Mouse (Mus musculus): ENCODE measurements around the gene Hmga1b. TPM values are rescaled to one million over a fixed set of nuclear protein-coding genes. Genes with fewer than 3 reads are reported as not detected.
A peak's percentile ranks its signal among the peaks of the same experiment; 100 is the strongest.

The Hmga1b gene
- total RNA-seq, 1 experiment from 2014 or later = 10.3 TPM

DNA sequence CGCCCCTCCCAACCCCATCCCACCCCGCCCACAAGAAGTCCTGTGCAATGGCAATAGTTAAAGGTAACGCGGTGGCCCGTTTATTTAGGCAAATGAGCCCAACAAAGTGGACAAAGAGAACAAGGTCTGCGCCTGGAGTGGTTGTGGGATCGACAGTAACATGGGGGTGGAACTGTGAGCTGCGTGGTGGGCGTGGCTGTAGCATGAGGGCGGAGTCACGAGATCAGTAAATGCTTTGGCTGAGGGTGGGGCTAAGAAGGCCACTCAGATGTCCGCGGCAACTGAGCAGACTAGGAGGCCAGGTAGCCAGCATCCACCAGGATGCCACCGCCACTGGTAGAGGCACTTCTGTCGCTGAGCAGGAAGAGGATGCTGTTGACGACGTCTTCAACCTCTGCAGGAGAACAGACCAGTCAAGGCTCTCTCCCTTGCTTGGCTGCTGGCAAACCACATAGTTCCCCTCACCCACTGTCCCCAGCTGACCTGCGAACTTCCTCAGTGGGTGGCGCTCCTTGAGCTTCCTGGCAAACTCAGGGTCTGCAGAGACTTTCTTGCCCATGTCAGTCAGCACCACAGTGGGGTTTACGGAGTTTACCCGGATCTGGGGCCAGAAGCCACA lies 33.1 kb upstream of the Hmga1b start:
- peak; percentile 75 to 79 for ATAC-seq (replicated peaks in 1 of 2; ENCODE audit: insufficient read depth in 1 of 2, low FRiP score in 2 of 2, low TSS enrichment in 1 of 2, low read depth in 1 of 2, poor library complexity in 2 of 2, severe bottlenecking in 2 of 2)

DNA sequence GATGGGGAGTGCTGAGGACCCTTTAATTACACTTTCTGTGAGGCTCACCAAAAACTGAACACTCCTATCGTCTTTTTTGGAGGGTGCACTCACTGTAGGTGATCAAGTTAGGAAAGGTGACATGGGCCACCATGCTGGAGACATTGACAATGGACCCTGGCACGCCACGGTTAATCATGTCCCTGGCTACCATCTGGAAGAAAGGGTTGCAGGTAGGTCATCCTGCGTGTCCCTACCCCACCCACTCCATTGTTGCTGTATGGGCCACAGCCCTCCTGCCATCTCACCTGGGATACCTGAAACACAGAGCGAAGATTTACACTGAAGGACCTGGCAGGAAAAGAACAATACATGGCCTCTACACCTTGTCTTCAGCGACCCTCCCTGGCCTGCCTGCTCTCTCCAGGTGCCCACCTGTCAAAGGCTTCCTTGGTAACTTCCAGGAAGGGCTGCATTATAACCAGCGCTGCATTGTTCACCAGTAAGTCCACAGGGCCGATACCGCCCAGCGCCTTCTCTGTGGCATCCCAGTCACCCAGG lies 32.2 kb upstream of the Hmga1b start:
- ATAC-seq (replicated peaks in 1 of 2; ENCODE audit: insufficient read depth in 1 of 2, low FRiP score in 2 of 2, low TSS enrichment in 1 of 2, low read depth in 1 of 2, poor library complexity in 2 of 2, severe bottlenecking in 2 of 2) = no peak

DNA sequence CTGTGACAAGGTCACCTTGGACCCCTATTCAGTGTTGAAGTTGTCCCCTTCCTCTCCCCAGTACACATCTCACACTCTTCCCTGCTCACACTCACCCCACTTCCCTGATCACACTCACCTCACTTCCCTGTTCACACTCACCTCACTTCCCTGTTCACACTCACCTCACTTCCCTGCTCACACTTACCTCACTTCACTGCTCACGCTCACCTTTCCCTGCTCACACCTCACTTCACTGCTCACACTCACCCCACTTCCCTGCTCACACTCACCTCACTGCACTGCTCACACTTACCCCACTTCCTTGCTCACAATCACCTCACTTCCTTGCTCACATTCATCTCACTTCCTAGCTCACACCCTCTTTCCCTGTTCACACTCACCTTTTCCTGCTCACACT lies 31.2 kb upstream of the Hmga1b start:
- no peak for ATAC-seq (replicated peaks in 1 of 2; ENCODE audit: insufficient read depth in 1 of 2, low FRiP score in 2 of 2, low TSS enrichment in 1 of 2, low read depth in 1 of 2, poor library complexity in 2 of 2, severe bottlenecking in 2 of 2)

DNA sequence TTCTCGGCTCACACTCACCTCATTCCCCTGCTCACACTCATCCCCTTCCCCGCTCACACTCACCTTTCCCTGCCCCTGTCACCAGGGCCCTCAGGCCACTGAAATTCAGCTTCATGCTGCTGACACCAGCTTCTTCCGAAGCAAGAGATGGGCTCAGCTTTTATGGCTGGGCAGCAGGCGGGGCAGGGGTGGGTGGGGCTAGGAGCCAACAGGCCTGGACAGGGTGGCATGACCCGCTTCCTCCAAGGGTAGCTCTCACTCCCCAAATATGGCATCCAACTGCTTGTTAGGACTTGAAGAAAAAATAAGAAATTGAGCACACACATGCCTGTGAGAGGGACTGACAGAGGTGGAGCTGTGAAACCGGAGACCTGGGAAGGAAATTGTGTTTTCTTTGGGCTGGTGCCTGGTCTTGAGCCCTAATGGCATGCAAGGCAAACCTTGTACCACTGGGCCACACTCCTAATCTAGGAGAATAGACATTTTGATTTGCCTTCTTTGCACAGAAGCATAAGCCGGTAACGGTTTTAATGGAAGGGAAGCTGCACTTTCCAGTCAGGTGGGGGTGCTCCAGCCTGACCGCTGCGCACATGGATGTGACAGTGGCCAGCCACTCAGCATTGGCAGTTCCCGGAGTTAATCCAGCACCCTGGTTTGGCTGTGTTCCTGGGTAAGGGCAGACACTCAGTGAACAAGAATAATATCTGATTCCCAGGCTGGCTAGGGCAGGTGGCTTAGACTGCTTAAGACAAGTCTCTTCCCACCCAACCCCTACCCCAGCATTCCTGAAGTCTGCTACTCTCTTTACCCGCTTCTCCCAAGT lies 30.5 kb upstream of the Hmga1b start, which contains the start of gene Cbr2:
Gene Cbr2, minus strand, starts transcription at position 257 of the 823 bp plus-strand sequence.
- no peak for ATAC-seq (replicated peaks in 1 of 2; ENCODE audit: insufficient read depth in 1 of 2, low FRiP score in 2 of 2, low TSS enrichment in 1 of 2, low read depth in 1 of 2, poor library complexity in 2 of 2, severe bottlenecking in 2 of 2)

DNA sequence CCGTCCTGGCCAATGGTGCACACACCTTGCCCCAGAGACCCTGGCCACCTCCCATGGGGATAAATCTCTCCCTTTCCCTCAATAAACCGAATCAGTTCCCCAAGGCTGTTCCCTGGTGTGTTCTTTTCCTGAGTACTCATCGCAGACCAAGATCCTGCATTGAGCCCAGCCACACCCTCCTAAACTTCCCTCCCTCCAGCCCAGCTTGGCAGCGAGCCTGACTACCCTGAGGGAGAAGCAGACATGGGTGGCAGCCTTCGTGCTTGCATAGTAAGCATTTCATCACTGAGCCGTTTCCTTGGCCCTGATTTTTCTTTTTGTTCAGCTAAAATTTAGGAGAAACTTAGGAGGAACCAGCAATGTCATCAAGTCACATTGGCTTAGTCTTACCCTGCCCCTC lies 29.1 kb upstream of the Hmga1b start:
- ATAC-seq (replicated peaks in 1 of 2; ENCODE audit: insufficient read depth in 1 of 2, low FRiP score in 2 of 2, low TSS enrichment in 1 of 2, low read depth in 1 of 2, poor library complexity in 2 of 2, severe bottlenecking in 2 of 2) = no peak

DNA sequence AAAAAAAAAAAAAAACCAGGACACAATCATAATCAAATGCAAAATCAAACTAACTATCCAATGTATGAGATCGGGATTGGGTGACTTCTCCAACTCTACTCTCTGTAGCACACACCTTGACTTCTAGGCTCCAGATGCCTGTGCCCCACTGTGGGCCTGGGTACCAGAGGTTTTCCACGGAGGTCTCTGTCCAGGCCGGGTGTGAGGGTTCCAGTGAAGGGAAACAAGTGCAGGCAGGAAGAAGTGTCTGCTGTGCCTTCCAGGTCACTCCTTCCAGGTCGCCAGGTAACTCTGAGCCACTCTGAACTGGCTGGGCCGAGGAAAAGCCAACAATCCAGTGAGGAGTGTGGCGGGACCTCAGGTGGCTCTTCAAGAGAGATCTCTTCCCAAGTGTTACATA lies 26.2 kb upstream of the Hmga1b start:
- no peak for ATAC-seq (replicated peaks in 1 of 2; ENCODE audit: insufficient read depth in 1 of 2, low FRiP score in 2 of 2, low TSS enrichment in 1 of 2, low read depth in 1 of 2, poor library complexity in 2 of 2, severe bottlenecking in 2 of 2)

DNA sequence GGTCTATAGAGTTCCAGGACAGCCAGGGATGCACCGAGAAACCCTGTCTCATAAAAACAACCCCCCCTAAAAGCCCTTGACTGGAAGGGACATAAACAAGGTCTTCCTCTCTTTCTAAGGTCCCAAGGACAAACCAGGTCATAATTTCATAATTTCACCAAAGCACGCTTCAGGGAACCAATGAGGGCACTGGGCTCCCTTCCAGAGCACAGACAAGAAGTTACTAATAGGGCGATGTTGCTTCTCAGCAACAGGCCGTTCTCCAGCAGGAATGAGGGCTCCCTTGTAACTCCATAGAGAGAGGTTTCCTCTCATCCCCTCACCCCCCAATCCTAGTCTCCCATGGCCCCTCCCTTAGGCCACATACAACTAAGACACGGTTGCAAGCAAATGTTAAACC lies 21.6 kb upstream of the Hmga1b start:
- ATAC-seq (replicated peaks in 1 of 2; ENCODE audit: insufficient read depth in 1 of 2, low FRiP score in 2 of 2, low TSS enrichment in 1 of 2, low read depth in 1 of 2, poor library complexity in 2 of 2, severe bottlenecking in 2 of 2) = no peak

DNA sequence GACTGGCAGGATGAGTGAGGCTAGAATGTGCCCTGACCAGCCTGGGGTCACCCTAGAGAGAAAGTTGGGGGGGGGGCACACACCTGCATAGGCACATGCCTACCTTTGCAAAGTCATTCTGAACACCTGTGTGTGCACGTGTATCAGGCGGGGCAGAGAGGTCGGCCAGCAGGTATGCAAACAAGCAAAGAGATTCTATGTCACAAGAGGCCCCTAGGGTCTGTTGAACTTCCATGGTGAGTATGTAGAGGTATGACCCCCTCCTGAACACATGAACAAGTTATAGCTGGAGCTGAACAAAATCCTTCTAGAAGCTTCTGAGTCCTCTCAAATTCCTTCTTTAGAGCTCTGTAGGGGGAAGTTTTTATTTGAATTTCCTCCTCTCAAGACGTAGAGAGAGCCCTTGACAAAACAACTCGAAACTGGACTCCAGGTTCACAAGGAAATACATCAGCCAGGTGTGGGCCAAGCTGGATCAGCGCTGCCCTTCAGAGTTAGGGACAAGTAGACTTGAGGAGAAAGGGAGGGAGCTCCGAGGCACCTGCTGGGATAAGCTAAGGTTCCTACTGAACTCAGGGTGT lies 18.4 kb upstream of the Hmga1b start:
- ATAC-seq (replicated peaks in 1 of 2; ENCODE audit: insufficient read depth in 1 of 2, low FRiP score in 2 of 2, low TSS enrichment in 1 of 2, low read depth in 1 of 2, poor library complexity in 2 of 2, severe bottlenecking in 2 of 2) = no peak

DNA sequence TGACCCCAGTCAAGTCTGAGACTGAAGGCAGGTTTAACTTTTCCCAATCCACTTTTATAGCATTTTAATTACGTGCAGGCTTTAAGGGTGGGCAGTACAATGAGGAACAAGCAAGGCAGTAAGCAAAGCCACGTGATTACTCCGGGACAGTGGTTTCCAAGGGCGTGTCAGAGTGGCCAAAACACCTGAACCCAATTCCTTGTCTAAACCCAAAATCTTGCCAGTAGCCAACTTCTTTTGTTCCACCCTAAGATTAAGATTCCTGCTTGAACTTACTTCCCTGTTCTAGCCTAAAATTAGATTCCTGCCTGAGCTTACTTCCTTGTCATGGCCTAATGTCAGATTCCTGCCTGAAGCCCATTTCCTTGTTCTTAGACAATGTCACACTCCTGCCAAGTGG lies 14.6 kb upstream of the Hmga1b start:
- ATAC-seq (replicated peaks in 1 of 2; ENCODE audit: insufficient read depth in 1 of 2, low FRiP score in 2 of 2, low TSS enrichment in 1 of 2, low read depth in 1 of 2, poor library complexity in 2 of 2, severe bottlenecking in 2 of 2) = no peak

DNA sequence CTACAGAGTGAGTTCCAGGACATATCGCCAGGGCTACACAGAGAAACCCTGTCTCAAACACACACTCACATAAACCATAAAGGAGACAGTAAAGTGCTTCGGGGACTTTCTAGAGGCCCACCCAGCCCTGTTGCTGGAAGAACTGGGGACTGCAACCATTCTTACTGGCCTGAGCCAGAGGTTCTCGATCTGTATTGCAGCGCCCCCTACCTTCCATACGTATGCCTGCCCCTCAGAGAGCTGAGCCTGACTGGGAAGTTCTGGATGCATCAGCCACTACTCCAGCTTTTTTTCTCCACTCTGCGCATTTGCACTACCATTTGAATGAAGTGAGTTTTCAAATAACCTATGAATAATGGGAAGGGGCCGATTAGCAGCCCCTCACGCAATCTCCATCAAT lies 13.2 kb upstream of the Hmga1b start:
- ATAC-seq (replicated peaks in 1 of 2; ENCODE audit: insufficient read depth in 1 of 2, low FRiP score in 2 of 2, low TSS enrichment in 1 of 2, low read depth in 1 of 2, poor library complexity in 2 of 2, severe bottlenecking in 2 of 2) = peak; percentile 59 to 80; a peak in 3 of 4 replicates

DNA sequence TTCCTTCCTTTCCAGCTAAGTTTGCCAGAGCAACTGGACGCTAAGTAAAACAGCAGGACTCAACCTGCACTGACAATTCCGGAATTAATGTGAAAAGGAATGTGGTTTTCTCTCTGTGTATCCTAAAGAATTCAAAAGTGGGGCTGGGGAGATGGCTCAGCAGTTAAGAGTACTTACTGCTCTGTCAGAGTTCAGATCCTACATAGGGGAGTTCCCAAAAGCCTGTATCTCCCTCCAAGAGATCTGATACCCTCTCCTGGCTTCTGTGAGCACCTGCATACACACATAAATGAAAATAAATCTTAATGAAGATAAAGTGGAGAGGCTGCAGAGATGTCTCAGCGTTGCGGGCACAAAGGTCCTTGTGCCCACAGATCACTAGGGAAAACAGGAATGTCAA lies 11.0 kb upstream of the Hmga1b start:
- no peak for ATAC-seq (replicated peaks in 1 of 2; ENCODE audit: insufficient read depth in 1 of 2, low FRiP score in 2 of 2, low TSS enrichment in 1 of 2, low read depth in 1 of 2, poor library complexity in 2 of 2, severe bottlenecking in 2 of 2)

DNA sequence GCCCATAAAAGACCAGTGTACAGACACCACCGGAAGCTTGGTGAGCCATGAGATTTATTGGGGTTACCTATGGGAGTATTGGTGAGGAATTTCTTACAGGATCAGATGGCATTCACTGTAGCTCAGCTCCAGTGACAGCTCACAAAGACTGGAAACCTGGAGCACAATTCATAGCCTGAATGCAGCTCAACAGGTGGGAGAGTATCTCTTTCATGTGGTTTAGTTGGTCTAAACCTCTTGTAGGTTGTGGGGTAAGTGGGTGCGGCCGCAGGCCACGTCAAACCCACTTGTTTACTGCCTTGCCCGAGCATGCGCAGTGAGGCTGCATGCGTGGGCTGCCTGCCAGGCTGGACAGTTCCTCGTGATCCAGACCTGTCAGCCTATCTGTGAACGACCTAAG lies 2.4 kb upstream of the Hmga1b start:
- ATAC-seq (replicated peaks in 1 of 2; ENCODE audit: insufficient read depth in 1 of 2, low FRiP score in 2 of 2, low TSS enrichment in 1 of 2, low read depth in 1 of 2, poor library complexity in 2 of 2, severe bottlenecking in 2 of 2) = no peak

DNA sequence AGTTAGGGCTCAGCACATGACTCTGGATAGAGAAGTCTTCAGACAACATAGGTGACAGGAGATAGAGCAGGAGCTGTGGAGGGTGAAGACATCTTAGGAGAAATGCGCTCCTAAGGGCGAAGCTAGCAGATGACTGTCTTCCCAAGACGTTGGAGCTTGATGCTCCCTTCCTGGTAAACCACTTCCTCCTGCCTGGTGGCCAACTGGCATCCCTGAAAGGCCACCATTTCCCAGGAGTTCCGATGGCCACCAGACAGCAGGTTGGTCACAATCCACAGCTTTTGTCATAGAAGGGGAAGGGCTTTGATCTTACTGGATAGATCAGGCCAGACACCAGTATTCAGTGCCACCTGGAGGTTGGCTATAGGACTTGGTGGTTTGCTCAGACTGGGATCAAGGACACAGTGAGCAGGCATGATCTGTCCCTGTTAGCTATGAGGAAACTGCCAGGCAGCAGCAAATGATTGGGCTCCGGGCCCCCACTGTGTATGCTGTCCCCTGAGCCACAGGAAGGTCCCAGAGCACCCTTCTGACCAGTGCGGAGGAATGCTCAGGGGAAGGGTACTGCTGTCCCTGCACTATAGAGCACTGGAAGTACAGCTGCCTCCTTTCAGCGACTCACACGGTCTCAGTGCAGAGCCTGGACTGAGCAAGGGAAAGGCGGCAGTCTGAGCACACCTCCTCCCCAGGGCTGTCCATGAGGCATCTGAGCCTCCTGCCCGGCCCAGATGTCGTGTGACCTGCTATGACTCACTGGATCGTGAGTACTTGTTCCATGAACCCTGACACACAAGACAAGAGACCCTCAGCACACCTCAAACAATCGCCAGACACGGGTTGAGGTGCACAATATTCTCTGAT lies 553 bp upstream of the Hmga1b start:
- no peak for ATAC-seq (replicated peaks in 1 of 2; ENCODE audit: insufficient read depth in 1 of 2, low FRiP score in 2 of 2, low TSS enrichment in 1 of 2, low read depth in 1 of 2, poor library complexity in 2 of 2, severe bottlenecking in 2 of 2)

DNA sequence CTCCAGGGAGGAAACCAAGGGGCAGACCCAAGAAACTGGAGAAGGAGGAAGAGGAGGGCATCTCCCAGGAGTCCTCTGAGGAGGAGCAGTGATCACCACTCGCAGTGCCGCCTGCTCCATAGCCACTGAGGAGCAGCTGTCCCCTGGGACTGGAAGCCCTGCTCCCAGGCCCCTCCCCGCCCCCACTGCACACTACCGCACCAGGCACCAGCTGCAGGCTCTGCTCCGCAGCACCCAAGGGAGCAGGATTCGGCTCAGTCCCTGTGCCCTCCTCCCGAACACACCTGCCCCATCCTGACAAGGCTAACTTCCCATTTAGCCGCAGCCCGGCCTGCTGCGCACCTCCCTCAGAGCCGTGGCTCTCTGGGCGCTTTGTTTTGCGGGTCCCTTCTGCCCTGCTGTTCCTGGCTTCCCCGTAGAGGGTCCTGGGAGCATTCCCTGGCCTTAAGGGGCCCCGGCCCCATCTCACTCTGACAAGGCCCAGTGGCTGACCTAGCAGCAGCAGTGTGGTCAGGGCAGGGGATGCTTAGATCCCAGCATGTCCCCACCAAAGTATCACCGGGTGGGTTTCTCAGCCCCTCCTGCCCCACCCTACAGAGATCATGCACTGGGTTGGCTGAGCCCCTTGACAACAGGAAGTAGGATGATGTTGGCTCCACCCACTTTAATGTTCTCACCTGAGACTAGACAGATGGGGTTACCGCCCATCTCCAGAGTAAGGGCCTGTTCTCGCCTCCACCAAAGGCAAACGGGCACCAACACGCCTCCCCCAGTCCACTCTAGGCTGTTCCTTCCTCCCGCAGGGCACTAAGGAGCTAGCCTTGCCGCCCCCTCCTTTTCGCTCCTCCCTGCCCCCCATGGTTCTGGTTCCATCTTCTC lies 766 bp downstream of the Hmga1b start:
- ATAC-seq (replicated peaks in 1 of 2; ENCODE audit: insufficient read depth in 1 of 2, low FRiP score in 2 of 2, low TSS enrichment in 1 of 2, low read depth in 1 of 2, poor library complexity in 2 of 2, severe bottlenecking in 2 of 2) = 0 out of 4 replicates have a peak, but pooled peaks of 1 of the 2 experiments have one; percentile 23

DNA sequence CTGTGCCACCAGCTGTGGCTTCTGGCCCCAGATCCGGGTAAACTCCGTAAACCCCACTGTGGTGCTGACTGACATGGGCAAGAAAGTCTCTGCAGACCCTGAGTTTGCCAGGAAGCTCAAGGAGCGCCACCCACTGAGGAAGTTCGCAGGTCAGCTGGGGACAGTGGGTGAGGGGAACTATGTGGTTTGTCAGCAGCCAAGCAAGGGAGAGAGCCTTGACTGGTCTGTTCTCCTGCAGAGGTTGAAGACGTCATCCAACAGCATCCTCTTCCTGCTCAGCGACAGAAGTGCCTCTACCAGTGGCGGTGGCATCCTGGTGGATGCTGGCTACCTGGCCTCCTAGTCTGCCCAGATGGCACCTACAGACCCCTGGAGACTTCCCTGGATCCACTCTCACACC lies 4.4 kb downstream of the Hmga1b start:
- peak; percentile 88 to 95 for ATAC-seq (replicated peaks in 1 of 2; ENCODE audit: insufficient read depth in 1 of 2, low FRiP score in 2 of 2, low TSS enrichment in 1 of 2, low read depth in 1 of 2, poor library complexity in 2 of 2, severe bottlenecking in 2 of 2)

DNA sequence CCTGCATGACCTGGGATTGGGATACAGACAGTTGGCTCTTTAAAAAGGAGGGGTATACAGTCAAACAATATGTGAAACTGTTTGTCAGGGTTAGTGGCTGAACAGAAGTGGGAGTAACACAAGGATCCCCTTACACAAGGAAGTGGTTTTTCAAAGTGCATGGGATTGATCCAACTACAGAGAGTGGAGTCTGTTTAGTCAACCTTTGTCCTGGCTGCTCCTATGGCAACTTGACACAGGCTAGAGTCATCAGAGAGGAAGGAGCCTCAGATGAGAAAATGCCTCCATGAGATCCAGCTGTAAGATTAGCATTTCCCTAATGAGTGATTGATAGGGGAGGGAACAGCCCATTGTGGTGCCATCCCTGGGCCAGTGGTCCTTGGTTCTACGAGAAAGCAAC lies 5.6 kb downstream of the Hmga1b start:
- no peak for ATAC-seq (replicated peaks in 1 of 2; ENCODE audit: insufficient read depth in 1 of 2, low FRiP score in 2 of 2, low TSS enrichment in 1 of 2, low read depth in 1 of 2, poor library complexity in 2 of 2, severe bottlenecking in 2 of 2)

DNA sequence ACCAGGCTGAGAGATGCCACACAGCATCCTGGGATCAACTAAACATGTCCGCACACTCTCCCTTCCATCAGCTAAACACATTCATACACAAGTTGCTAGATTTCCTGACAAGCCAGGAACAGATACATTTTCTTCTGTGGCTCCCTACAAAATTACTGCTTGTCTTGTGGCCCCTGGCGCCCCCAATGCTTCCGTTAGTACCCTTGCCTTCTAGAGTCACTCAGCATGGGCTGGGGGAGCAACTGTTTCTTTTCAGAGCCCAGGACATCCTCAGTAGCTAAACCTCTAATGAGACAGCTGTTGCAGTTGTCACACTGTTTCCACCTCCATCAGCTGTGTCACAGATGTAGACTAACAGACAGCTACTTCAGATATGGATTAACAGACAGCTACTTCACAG lies 10.2 kb downstream of the Hmga1b start:
- ATAC-seq (replicated peaks in 1 of 2; ENCODE audit: insufficient read depth in 1 of 2, low FRiP score in 2 of 2, low TSS enrichment in 1 of 2, low read depth in 1 of 2, poor library complexity in 2 of 2, severe bottlenecking in 2 of 2) = no peak

Data from hematopoietic stem cell, adult 5-6 weeks (primary cell).